Mouse (Mus musculus): ENCODE measurements around the gene Sf3a3.
"Not testable (repeated sequence)": the region's sequence is repeated elsewhere in the genome, so short reads cannot be mapped to it uniquely, and the experiment has no call there.

Sf3a3 gene

GRCm38 (mm10) chr4:124700248-124700971 is 14.2 kb upstream of the Sf3a3 start, which contains the start of gene Fhl3:
Gene Fhl3 (plus strand): TSS chr4:124700701.
- peak; percentile 44 to 61 for DNase-seq

DNA sequence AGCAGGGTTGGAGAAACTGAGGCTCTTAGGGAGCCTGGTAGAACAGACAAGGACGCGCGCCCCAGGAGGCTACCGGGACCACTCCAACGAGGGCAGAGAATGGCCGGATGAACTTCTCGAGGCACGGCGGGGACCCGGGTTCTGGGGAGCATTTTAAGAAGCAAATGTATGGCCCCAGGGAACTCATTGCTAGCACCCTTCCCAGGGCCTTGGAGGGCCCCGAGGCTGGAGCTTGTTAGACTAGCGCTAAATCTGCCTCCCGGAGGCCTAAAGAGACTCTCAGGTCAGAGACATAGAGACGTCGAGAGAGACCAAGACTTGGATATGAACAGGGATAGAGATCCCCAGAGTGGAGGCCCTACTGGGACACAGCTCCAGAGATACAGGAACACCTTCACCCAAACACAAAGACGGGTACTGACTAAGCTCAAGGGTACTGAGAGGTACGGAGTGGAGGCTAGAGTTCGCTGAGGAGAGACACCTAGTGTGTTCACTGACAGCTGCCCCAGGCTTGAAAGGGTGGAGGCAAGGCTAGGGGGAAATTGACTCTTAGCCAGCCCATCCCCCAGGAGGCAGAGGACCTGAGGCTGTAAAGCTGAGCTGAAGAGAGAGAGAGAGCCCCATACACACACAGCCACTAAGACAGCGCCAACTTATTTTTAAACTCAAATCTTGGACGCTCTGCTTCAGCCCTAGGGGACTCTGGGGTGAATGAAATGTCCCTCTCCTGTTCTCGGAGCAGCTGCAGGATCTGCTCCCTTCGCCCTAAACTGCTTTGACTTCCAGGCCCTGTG is 13.3 kb upstream of the Sf3a3 start:
- peak; percentile 67 to 82 for DNase-seq

GRCm38 (mm10) chr4:124701916-124702315 is 12.7 kb upstream of the Sf3a3 start:
- DNase-seq: peak; percentile 87 to 89

GRCm38 (mm10) chr4:124703406-124703805 is 11.2 kb upstream of the Sf3a3 start:
- peak in 1 of 2 experiments; percentile 15 for DNase-seq

GRCm38 (mm10) chr4:124703881-124704796 is 10.4 kb upstream of the Sf3a3 start:
- no peak for DNase-seq

GRCm38 (mm10) chr4:124704797-124705474 is 9.6 kb upstream of the Sf3a3 start:
- DNase-seq: peak; percentile 34

- no peak for DNase-seq
Measured at GRCm38 (mm10) chr4:124705661-124706269, 8.8 kb upstream of the Sf3a3 start.

GRCm38 (mm10) chr4:124707381-124708199 is 7.0 kb upstream of the Sf3a3 start:
- DNase-seq: not testable (repeated sequence)

- not testable (repeated sequence) for DNase-seq
Measured at GRCm38 (mm10) chr4:124708200-124708517, 6.4 kb upstream of the Sf3a3 start.

GRCm38 (mm10) chr4:124708518-124709477 is 5.8 kb upstream of the Sf3a3 start:
- peak; percentile 67 to 77 for DNase-seq

- DNase-seq: no peak
Measured at GRCm38 (mm10) chr4:124709961-124710446, 4.6 kb upstream of the Sf3a3 start.

DNA sequence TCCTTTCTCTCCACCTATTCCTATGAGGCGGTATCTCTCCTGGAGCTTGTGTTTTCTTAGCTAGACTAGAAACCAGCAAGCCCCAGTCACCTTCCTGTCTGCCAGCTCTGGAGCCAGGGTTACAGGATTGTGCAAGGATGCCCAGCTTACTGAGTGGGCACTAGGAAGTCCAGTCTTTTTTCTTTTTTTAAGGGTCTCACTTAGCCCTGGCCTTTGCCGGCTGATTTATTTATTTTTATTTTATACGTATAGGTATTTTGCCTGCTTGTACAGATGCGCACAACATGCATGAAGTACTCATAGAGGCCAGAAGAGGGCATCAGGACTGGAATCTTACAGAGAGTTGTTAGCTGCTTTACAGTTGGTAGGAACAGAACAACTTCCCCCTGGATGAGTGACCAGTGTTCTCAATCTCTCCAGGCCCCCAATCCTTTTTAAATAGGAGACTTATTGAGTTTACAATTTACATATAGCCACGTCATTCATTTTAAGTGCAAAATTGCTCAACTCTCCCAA is 3.7 kb upstream of the Sf3a3 start:
- DNase-seq: peak; percentile 59 to 64

DNA sequence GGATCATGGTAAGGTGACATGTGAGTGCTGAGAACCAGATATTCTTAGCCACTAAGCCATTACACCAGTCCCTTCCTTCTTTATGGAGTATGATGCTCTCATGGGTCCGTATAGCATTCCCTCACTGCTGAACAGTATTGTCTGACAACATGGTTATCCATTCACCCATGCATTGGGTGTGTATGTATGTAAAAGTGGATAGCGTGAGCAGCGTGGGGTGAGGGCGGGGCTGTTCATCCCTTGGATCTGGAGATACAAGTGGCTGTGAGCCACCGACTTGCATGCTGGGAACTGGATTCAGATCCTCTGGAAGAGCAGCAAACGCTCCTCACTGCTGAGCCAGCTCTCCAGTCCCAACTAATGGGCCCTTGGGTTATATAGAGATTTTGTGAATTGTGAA is 2.0 kb upstream of the Sf3a3 start:
- no peak for DNase-seq

GRCm38 (mm10) chr4:124713850-124714249 is 726 bp upstream of the Sf3a3 start:
- not testable (repeated sequence) for DNase-seq

- no peak for DNase-seq
Measured at GRCm38 (mm10) chr4:124719101-124719500, 4.5 kb downstream of the Sf3a3 start.

DNA sequence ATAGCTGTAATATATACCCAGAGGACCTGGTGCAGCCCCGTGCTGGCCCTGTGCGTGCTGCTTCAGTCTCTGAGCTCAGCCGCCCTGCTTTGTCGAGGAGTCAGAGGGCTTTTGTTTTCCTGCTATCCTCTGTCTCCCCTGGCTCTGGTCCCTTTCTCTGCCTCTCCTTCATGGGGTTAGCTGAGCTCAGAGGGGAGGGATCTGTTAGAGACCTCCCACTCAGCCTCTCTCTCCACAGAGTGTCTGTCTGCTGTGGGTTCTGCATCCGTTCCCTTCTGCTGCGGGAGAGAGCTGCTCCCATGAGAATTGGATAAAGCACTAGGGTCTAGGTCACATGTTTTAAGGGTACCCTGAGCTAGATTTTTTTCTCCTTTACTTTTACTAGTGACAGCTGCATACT is 11.5 kb downstream of the Sf3a3 start:
- DNase-seq: no peak

DNA sequence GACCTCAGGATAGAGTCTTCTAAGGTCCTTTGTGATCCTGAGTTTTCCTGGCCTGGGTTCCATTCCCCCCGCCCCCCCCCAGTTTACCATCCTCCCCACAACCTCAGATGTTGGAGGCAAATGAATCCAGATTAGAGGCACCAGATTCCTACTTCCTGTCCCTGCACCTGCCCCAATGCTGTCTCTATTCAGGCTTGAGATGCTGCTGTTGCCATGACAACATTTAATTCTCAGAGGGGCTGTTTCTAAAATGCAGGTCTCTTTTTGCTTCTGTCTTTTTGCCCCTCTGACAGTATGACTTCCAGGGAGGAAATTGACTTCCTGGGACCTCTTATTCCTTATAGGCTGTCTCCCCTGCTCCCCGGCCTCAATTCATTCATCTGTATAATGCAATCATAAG is 22.4 kb downstream of the Sf3a3 start:
- no peak for DNase-seq

DNA sequence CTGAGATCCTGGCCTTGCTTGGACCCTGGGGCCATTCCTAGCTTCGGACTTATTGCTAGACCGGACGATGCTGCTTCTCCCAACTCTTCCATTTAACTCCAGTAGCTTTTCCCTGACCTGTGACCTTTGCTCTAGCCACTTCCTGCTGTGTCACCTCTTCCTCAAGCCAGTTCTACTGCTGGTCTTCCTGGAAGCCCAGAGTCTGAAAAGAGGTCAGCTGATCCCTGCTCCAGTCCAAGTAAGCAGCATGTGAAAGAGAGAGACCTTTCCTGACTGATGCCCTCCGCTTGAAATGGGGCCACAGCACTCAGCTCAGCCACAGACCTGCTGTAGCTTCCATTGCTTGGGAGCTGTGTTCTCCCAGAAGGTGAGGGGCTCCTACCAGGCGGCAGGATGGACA is 22.9 kb downstream of the Sf3a3 start:
- no peak for DNase-seq

- no peak for DNase-seq
Measured at GRCm38 (mm10) chr4:124738013-124738412, 23.4 kb downstream of the Sf3a3 start.
